Mouse (Mus musculus) spleen, adult 12 weeks (tissue): ENCODE measurements around the gene Sik3.
"Not testable (repeated sequence)": the region's sequence is repeated elsewhere in the genome, so short reads cannot be mapped to it uniquely, and the experiment has no call there.

Source experiments
- DNase-seq: peaks from one replicate; pipeline ENCODE4 v3.0.0; 2022; ENCODE audit warnings: low spot score

Sik3 gene

GRCm38 (mm10) chr9:46112246-46112645 is 99.6 kb downstream of the Sik3 start:
- no peak for DNase-seq

GRCm38 (mm10) chr9:46118844-46119385 is 106.3 kb downstream of the Sik3 start:
- no peak for DNase-seq

- no peak for DNase-seq
Measured at GRCm38 (mm10) chr9:46119943-46120441, 107.4 kb downstream of the Sik3 start.

- no peak for DNase-seq
Measured at GRCm38 (mm10) chr9:46120468-46121253, 108.0 kb downstream of the Sik3 start.

- DNase-seq, result no peak
Measured at GRCm38 (mm10) chr9:46121486-46121885, 108.9 kb downstream of the Sik3 start.

- no peak for DNase-seq
Measured at GRCm38 (mm10) chr9:46122731-46123130, 110.1 kb downstream of the Sik3 start.

GRCm38 (mm10) chr9:46126295-46126694 is 113.7 kb downstream of the Sik3 start:
- DNase-seq, result no peak

GRCm38 (mm10) chr9:46127326-46127725 is 114.7 kb downstream of the Sik3 start:
- no peak for DNase-seq

- DNase-seq, result no peak
Measured at GRCm38 (mm10) chr9:46129241-46129640, 116.6 kb downstream of the Sik3 start.

- not testable (repeated sequence) for DNase-seq
Measured at GRCm38 (mm10) chr9:46132821-46133220, 120.2 kb downstream of the Sik3 start.

GRCm38 (mm10) chr9:46138831-46139230 is 126.2 kb downstream of the Sik3 start:
- DNase-seq, result no peak

- DNase-seq, result no peak
Measured at GRCm38 (mm10) chr9:46140811-46141210, 128.2 kb downstream of the Sik3 start.

GRCm38 (mm10) chr9:46142031-46142430 is 129.4 kb downstream of the Sik3 start:
- DNase-seq, result no peak

GRCm38 (mm10) chr9:46142492-46142891 is 129.9 kb downstream of the Sik3 start:
- DNase-seq, result no peak

GRCm38 (mm10) chr9:46144976-46145375 is 132.4 kb downstream of the Sik3 start:
- DNase-seq, result no peak

GRCm38 (mm10) chr9:46146437-46146836 is 133.8 kb downstream of the Sik3 start:
- no peak for DNase-seq

GRCm38 (mm10) chr9:46148723-46149122 is 136.1 kb downstream of the Sik3 start:
- DNase-seq, result no peak

GRCm38 (mm10) chr9:46149392-46149791 is 136.8 kb downstream of the Sik3 start:
- DNase-seq, result no peak

- DNase-seq, result no peak
Measured at GRCm38 (mm10) chr9:46150116-46150515, 137.5 kb downstream of the Sik3 start.

- no peak for DNase-seq
Measured at GRCm38 (mm10) chr9:46150890-46151703, 138.5 kb downstream of the Sik3 start.

- DNase-seq, result no peak
Measured at GRCm38 (mm10) chr9:46151704-46152040, 139.1 kb downstream of the Sik3 start.

- DNase-seq, result no peak
Measured at GRCm38 (mm10) chr9:46152067-46153015, 139.7 kb downstream of the Sik3 start.
